Mouse (Mus musculus) cortical plate, adult 2 months (tissue): Measurements from ENCODE around the gene Tspan1.
A peak's percentile ranks its signal among the peaks of the same experiment; 100 is the strongest.

Source experiments
- CTCF ChIP-seq: fragments of 200-500 bp; IDR thresholded peaks from 2 replicates; pipeline ENCODE4 v1.5.1; 2011; ENCODE audit warnings: mild to moderate bottlenecking, control low read depth, low read length; ENCODE audit not compliant: insufficient read depth; ENCODE audit errors: extremely low read depth
- POLR2A ChIP-seq: fragments of 200-500 bp; IDR thresholded peaks from 2 replicates; pipeline ENCODE4 v1.6.1; 2011; ENCODE audit warnings: mild to moderate bottlenecking, low read length, control low read depth; ENCODE audit not compliant: insufficient read depth; ENCODE audit errors: extremely low read depth

- TF ChIP-seq POLR2A (peak; percentile 68), CTCF (no peak)
Measured at GRCm38 (mm10) chr4:116123602-116124519, 43.5 kb downstream of the Tspan1 start, which contains the start of the genes Rad54l and Pomgnt1.
